Mouse (Mus musculus): Measurements from ENCODE around the gene Ell2. TPM values are rescaled to one million over a fixed set of nuclear protein-coding genes. Genes with fewer than 3 reads are reported as not detected.
A peak's percentile ranks its signal among the peaks of the same experiment; 100 is the strongest.

Gene Ell2
- polyA plus RNA-seq, 1 experiment from 2014 or later, result 8.7 TPM

GRCm38 (mm10) chr13:75735606-75736005, 29.0 kb downstream of the Ell2 start:
- no peak overlapping the region for H3K9ac ChIP-seq
- 85% methylated on average over 1 of the region's 1 CpGs for WGBS
- no peak for ATAC-seq (ENCODE audit: borderline replicate concordance, extremely low read depth, low FRiP score, low TSS enrichment)
- H3K36me3 ChIP-seq, result no peaks in the 10 kb centered on the region
- H3K27ac ChIP-seq, result no peak overlapping the region
- no peak overlapping the region for H3K4me2 ChIP-seq
- H3K27me3 ChIP-seq, result no peaks in the 10 kb centered on the region
- H3K4me3 ChIP-seq, result no peak overlapping the region
- H3K9me3 ChIP-seq, result no peaks in the 10 kb centered on the region
- H3K4me1 ChIP-seq, result peaks cover 18% of the 10 kb centered on the region; the same call in 1 of the 2 replicates

GRCm38 (mm10) chr13:75737991-75738390, 31.4 kb downstream of the Ell2 start:
- Histone ChIP-seq H3K27me3 (no peaks in the 10 kb centered on the region), H3K4me3 (no peak overlapping the region), H3K9ac (no peak overlapping the region), H3K36me3 (no peaks in the 10 kb centered on the region), H3K4me1 (peaks cover 15% of the 10 kb centered on the region; the same call in 1 of the 2 replicates), H3K4me2 (no peak overlapping the region), H3K27ac (no peak overlapping the region), H3K9me3 (no peaks in the 10 kb centered on the region)
- WGBS, result 55% methylated on average over 7 of the region's 7 CpGs
- no peak for ATAC-seq (ENCODE audit: borderline replicate concordance, extremely low read depth, low FRiP score, low TSS enrichment)

- Histone ChIP-seq H3K4me3 (no peak overlapping the region), H3K9me3 (no peaks in the 10 kb centered on the region), H3K27me3 (no peaks in the 10 kb centered on the region), H3K4me2 (no peak overlapping the region), H3K36me3 (no peaks in the 10 kb centered on the region), H3K4me1 (peaks cover 15% of the 10 kb centered on the region; the same call in 1 of the 2 replicates), H3K27ac (no peak overlapping the region), H3K9ac (no peak overlapping the region)
- ATAC-seq (ENCODE audit: borderline replicate concordance, extremely low read depth, low FRiP score, low TSS enrichment), result no peak
- WGBS, result 16% methylated on average over 6 of the region's 6 CpGs
Observed at GRCm38 (mm10) chr13:75738536-75738935, 32.0 kb downstream of the Ell2 start.

- Histone ChIP-seq H3K4me3 (no peak overlapping the region), H3K27ac (no peak overlapping the region), H3K4me1 (peaks cover 15% of the 10 kb centered on the region; the same call in 1 of the 2 replicates), H3K4me2 (no peak overlapping the region), H3K9me3 (no peaks in the 10 kb centered on the region), H3K36me3 (no peaks in the 10 kb centered on the region), H3K27me3 (no peaks in the 10 kb centered on the region), H3K9ac (no peak overlapping the region)
- peak; percentile 35; the same call in 1 of the 2 replicates for ATAC-seq (ENCODE audit: borderline replicate concordance, extremely low read depth, low FRiP score, low TSS enrichment)
- WGBS, result 42% methylated on average over 3 of the region's 3 CpGs
Observed at GRCm38 (mm10) chr13:75738957-75739356, 32.4 kb downstream of the Ell2 start.

GRCm38 (mm10) chr13:75740018-75740417, 33.5 kb downstream of the Ell2 start:
- no peaks in the 10 kb centered on the region for H3K27me3 ChIP-seq
- H3K4me2 ChIP-seq, result no peak overlapping the region
- no peak overlapping the region for H3K9ac ChIP-seq
- 0 out of 2 replicates have a peak, but pooled peaks have one; percentile 42 for ATAC-seq (ENCODE audit: borderline replicate concordance, extremely low read depth, low FRiP score, low TSS enrichment)
- no peaks in the 10 kb centered on the region for H3K36me3 ChIP-seq
- H3K4me3 ChIP-seq, result no peak overlapping the region
- H3K4me1 ChIP-seq, result peaks cover 15% of the 10 kb centered on the region; the same call in 1 of the 2 replicates
- no peaks in the 10 kb centered on the region for H3K9me3 ChIP-seq
- H3K27ac ChIP-seq, result no peak overlapping the region
- 49% methylated on average over 3 of the region's 3 CpGs for WGBS

GRCm38 (mm10) chr13:75741119-75741518, 34.6 kb downstream of the Ell2 start:
- no peak for ATAC-seq (ENCODE audit: borderline replicate concordance, extremely low read depth, low FRiP score, low TSS enrichment)
- Histone ChIP-seq H3K9ac (no peak overlapping the region), H3K4me1 (peaks cover 15% of the 10 kb centered on the region; the same call in 1 of the 2 replicates), H3K4me3 (no peak overlapping the region), H3K9me3 (no peaks in the 10 kb centered on the region), H3K27me3 (no peaks in the 10 kb centered on the region), H3K36me3 (no peaks in the 10 kb centered on the region), H3K27ac (no peak overlapping the region), H3K4me2 (no peak overlapping the region)
- WGBS, result 85% methylated on average over 3 of the region's 3 CpGs

GRCm38 (mm10) chr13:75741736-75742729, 35.5 kb downstream of the Ell2 start:
- Histone ChIP-seq H3K4me2 (no peak overlapping the region), H3K9me3 (no peaks in the 10 kb centered on the region), H3K27ac (no peak overlapping the region), H3K4me3 (no peak overlapping the region), H3K36me3 (no peaks in the 10 kb centered on the region), H3K4me1 (peaks cover 15% of the 10 kb centered on the region; the same call in 1 of the 2 replicates), H3K9ac (no peak overlapping the region), H3K27me3 (no peaks in the 10 kb centered on the region)
- 77% methylated on average over 12 of the region's 12 CpGs for WGBS
- ATAC-seq (ENCODE audit: borderline replicate concordance, extremely low read depth, low FRiP score, low TSS enrichment), result no peak

- Histone ChIP-seq H3K9ac (no peak overlapping the region), H3K27ac (no peak overlapping the region), H3K9me3 (no peaks in the 10 kb centered on the region), H3K4me1 (peaks cover 13% of the 10 kb centered on the region; the same call in 1 of the 2 replicates), H3K27me3 (no peaks in the 10 kb centered on the region), H3K4me2 (no peak overlapping the region), H3K4me3 (no peak overlapping the region), H3K36me3 (no peaks in the 10 kb centered on the region)
- WGBS, result 88% methylated on average over 3 of the region's 3 CpGs
- ATAC-seq (ENCODE audit: borderline replicate concordance, extremely low read depth, low FRiP score, low TSS enrichment), result no peak
Observed at GRCm38 (mm10) chr13:75742970-75743369, 36.4 kb downstream of the Ell2 start.

- no peak overlapping the region for H3K4me3 ChIP-seq
- ATAC-seq (ENCODE audit: borderline replicate concordance, extremely low read depth, low FRiP score, low TSS enrichment), result no peak
- no peak overlapping the region for H3K9ac ChIP-seq
- no peaks in the 10 kb centered on the region for H3K36me3 ChIP-seq
- H3K27me3 ChIP-seq, result no peaks in the 10 kb centered on the region
- WGBS, result 88% methylated on average over 4 of the region's 4 CpGs
- H3K27ac ChIP-seq, result no peak overlapping the region
- H3K4me2 ChIP-seq, result no peak overlapping the region
- 0 out of 2 replicates have a peak, but pooled peaks cover 4% of the 10 kb centered on the region for H3K4me1 ChIP-seq
- no peaks in the 10 kb centered on the region for H3K9me3 ChIP-seq
Observed at GRCm38 (mm10) chr13:75744065-75744464, 37.5 kb downstream of the Ell2 start.

- H3K36me3 ChIP-seq, result no peaks in the 10 kb centered on the region
- H3K27ac ChIP-seq, result no peak overlapping the region
- no peak for ATAC-seq (ENCODE audit: borderline replicate concordance, extremely low read depth, low FRiP score, low TSS enrichment)
- no peak overlapping the region for H3K4me2 ChIP-seq
- no peak overlapping the region for H3K9ac ChIP-seq
- no peaks in the 10 kb centered on the region for H3K9me3 ChIP-seq
- H3K4me1 ChIP-seq, result no peaks in the 10 kb centered on the region
- no peaks in the 10 kb centered on the region for H3K27me3 ChIP-seq
- H3K4me3 ChIP-seq, result no peak overlapping the region
Observed at GRCm38 (mm10) chr13:75745328-75745727, 38.8 kb downstream of the Ell2 start.

- no peaks in the 10 kb centered on the region for H3K9me3 ChIP-seq
- H3K27me3 ChIP-seq, result no peaks in the 10 kb centered on the region
- no peak overlapping the region for H3K9ac ChIP-seq
- ATAC-seq (ENCODE audit: borderline replicate concordance, extremely low read depth, low FRiP score, low TSS enrichment), result no peak
- 75% methylated on average over 3 of the region's 3 CpGs for WGBS
- H3K27ac ChIP-seq, result no peak overlapping the region
- H3K4me2 ChIP-seq, result no peak overlapping the region
- H3K4me1 ChIP-seq, result peaks cover 5% of the 10 kb centered on the region; the same call in 1 of the 2 replicates
- H3K4me3 ChIP-seq, result no peak overlapping the region
- no peaks in the 10 kb centered on the region for H3K36me3 ChIP-seq
Observed at GRCm38 (mm10) chr13:75747265-75747664, 40.7 kb downstream of the Ell2 start.

- no peak overlapping the region for H3K27ac ChIP-seq
- no peak overlapping the region for H3K9ac ChIP-seq
- H3K4me2 ChIP-seq, result no peak overlapping the region
- ATAC-seq (ENCODE audit: borderline replicate concordance, extremely low read depth, low FRiP score, low TSS enrichment), result no peak
- no peaks in the 10 kb centered on the region for H3K36me3 ChIP-seq
- H3K9me3 ChIP-seq, result no peaks in the 10 kb centered on the region
- H3K27me3 ChIP-seq, result no peaks in the 10 kb centered on the region
- peaks cover 15% of the 10 kb centered on the region; the same call in 1 of the 2 replicates for H3K4me1 ChIP-seq
- H3K4me3 ChIP-seq, result no peak overlapping the region
- WGBS, result 71% methylated on average over 7 of the region's 7 CpGs
Observed at GRCm38 (mm10) chr13:75748685-75749084, 42.1 kb downstream of the Ell2 start.
